Mouse (Mus musculus): ENCODE results near the gene Uqcc2. TPM values are rescaled to one million over a fixed set of nuclear protein-coding genes. Genes with fewer than 3 reads are reported as not detected.

The Uqcc2 gene
- polyA plus RNA-seq, 1 experiment: 740 TPM

DNA sequence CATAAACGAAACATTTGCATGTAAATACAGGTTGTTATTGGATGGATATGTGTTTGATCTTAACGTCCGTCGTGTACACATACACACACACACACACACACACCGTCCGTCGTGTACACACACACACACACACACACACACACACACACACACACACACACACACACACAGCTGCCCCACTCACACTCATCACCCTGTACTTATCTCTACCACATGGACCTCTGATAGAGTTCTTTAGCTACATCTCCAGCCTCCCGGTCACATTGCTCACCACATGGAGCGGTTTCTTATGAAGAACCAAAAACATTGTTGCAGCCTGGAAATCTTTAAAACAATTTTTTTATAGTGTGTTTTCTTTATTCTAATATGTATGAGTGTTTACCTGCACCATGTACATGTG lies 471 bp upstream of the Uqcc2 start:
- Histone ChIP-seq H3K4me3 (peak overlapping the region; percentile 51), H3ac (ENCODE audit: control insufficient read depth, insufficient read length) (peak overlapping the region; percentile 14), H3K27me3 (ENCODE audit: control insufficient read depth, insufficient read depth, insufficient read length) (no peaks in the 10 kb centered on the region), H3K4me2 (ENCODE audit: low read depth) (peak overlapping the region; percentile 73), H3K36me3 (ENCODE audit: control insufficient read depth, insufficient read depth) (peaks cover 3% of the 10 kb centered on the region), H3K79me2 (ENCODE audit: control insufficient read depth, insufficient read depth) (peaks cover 36% of the 10 kb centered on the region)
- TF ChIP-seq POLR2A (IDR thresholded peaks at IDR 0.05; ENCODE audit: insufficient read length, low read depth) (no peak), TCF12 (IDR thresholded peaks at IDR 0.05; ENCODE audit: insufficient read depth, poor library complexity, severe bottlenecking) (no peak), USF1 (IDR thresholded peaks at IDR 0.05; ENCODE audit: low read depth) (no peak), REST (IDR thresholded peaks at IDR 0.05; ENCODE audit: insufficient read depth, insufficient read length) (no peak), MAX (IDR thresholded peaks at IDR 0.05; ENCODE audit: low read depth) (no peak)

DNA sequence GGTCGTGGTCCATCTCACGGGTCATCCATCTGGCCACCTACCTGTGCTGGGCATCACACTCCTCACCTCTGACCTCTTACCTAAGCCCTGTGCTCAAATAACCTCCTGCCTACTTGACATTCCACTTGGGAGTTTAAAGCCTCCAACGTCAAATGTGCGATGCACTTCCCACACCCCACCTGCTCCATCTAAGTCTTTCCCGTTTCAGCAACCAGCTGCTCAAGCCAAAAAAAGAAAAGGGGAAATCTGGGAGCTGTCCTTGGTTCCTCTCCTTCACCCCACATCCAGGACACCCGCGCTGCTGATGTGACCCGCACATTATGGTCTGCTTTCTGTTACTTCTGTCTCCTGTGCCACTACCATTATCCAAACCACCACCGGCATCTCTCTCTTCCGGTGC lies 1.5 kb downstream of the Uqcc2 start:
- Histone ChIP-seq H3K4me2 (ENCODE audit: low read depth) (peak overlapping the region; percentile 94), H3K79me2 (ENCODE audit: control insufficient read depth, insufficient read depth) (peaks cover 50% of the 10 kb centered on the region), H3K36me3 (ENCODE audit: control insufficient read depth, insufficient read depth) (peaks cover 3% of the 10 kb centered on the region), H3ac (ENCODE audit: control insufficient read depth, insufficient read length) (no peak overlapping the region), H3K4me3 (no peak overlapping the region), H3K27me3 (ENCODE audit: control insufficient read depth, insufficient read depth, insufficient read length) (no peaks in the 10 kb centered on the region)
- TF ChIP-seq MYOG (IDR thresholded peaks at IDR 0.05; ENCODE audit: control insufficient read depth in 1 of 3, insufficient read depth in 1 of 3, insufficient read length in 2 of 3, low read depth in 2 of 3) (peak in 2 of 3 experiments; percentile 28 to 60), CEBPB (IDR thresholded peaks at IDR 0.05; ENCODE audit: insufficient read depth, poor library complexity, severe bottlenecking) (no peak), MYOD1 (IDR thresholded peaks at IDR 0.05; ENCODE audit: control insufficient read depth in 1 of 3, insufficient read length in 2 of 3, low read depth in 2 of 3) (peak in 1 of 3 experiments; percentile 48)

DNA sequence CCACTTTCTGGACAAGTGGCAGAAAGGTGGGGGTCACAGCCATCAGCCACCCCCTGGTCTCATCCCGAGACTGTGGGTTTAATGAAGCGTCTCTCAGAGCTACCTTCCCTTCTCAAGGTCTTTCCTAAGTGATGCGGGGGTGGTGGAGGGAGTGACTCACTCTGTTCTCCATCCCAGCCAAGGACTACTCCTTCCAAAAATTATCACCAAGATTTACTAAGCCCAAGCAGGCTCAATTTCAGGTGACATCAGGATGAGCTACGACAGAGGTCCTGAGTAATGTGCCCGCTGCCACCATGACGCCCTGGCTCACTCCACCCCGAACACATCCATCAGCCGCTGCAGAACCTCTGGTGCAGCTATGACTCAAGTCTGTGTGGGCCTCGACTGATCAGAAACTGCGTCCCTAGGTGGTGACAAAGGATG lies 2.5 kb downstream of the Uqcc2 start:
- H3ac ChIP-seq (ENCODE audit: control insufficient read depth, insufficient read length): no peak overlapping the region
- peaks cover 50% of the 10 kb centered on the region for H3K79me2 ChIP-seq (ENCODE audit: control insufficient read depth, insufficient read depth)
- peaks cover 3% of the 10 kb centered on the region for H3K36me3 ChIP-seq (ENCODE audit: control insufficient read depth, insufficient read depth)
- no peak overlapping the region for H3K4me3 ChIP-seq
- no peaks in the 10 kb centered on the region for H3K27me3 ChIP-seq (ENCODE audit: control insufficient read depth, insufficient read depth, insufficient read length)
- H3K4me2 ChIP-seq (ENCODE audit: low read depth): peak overlapping the region; percentile 65
- TF ChIP-seq POLR2A (IDR thresholded peaks at IDR 0.05; ENCODE audit: insufficient read length, low read depth) (no peak), TCF3 (IDR thresholded peaks at IDR 0.05; ENCODE audit: insufficient read length, low read depth) (no peak), USF1 (IDR thresholded peaks at IDR 0.05; ENCODE audit: low read depth) (no peak)

DNA sequence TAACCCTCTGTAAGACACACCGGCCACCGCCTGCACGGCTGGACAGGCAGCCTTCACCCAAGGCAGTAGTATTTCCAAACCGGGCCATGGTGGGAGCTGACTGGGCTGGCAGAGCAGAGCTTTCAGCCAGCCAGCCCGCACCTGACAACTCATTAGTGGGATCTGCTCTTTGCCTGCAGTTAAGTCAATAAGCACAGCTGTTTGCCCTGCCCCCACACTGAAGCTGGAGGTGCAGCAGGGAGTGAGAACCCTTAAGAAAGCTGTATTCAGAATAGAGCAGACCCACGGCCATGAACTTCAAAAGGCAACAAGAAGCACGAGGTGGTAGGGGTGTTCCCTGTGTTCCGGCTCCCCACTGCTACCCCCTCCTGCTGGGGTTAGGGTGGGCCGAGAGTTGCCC lies 3.5 kb downstream of the Uqcc2 start:
- no peak overlapping the region for H3K4me3 ChIP-seq
- H3K27me3 ChIP-seq (ENCODE audit: control insufficient read depth, insufficient read depth, insufficient read length): no peaks in the 10 kb centered on the region
- no peak for TF ChIP-seq MYOD1 (IDR thresholded peaks at IDR 0.05; ENCODE audit: control insufficient read depth in 1 of 3, insufficient read length in 2 of 3, low read depth in 2 of 3)
- TF ChIP-seq MAX (IDR thresholded peaks at IDR 0.05; ENCODE audit: low read depth): no peak
- TF ChIP-seq MYOG (IDR thresholded peaks at IDR 0.05; ENCODE audit: control insufficient read depth in 1 of 3, insufficient read depth in 1 of 3, insufficient read length in 2 of 3, low read depth in 2 of 3): no peak
- TF ChIP-seq SRF (IDR thresholded peaks at IDR 0.05; ENCODE audit: control insufficient read depth, insufficient read length, low read depth): no peak
- TF ChIP-seq CEBPB (IDR thresholded peaks at IDR 0.05; ENCODE audit: insufficient read depth, poor library complexity, severe bottlenecking): no peak
- no peak for TF ChIP-seq E2F4 (IDR thresholded peaks at IDR 0.05; ENCODE audit: insufficient read depth)
- no peak for TF ChIP-seq USF1 (IDR thresholded peaks at IDR 0.05; ENCODE audit: low read depth)
- no peak for TF ChIP-seq POLR2A (IDR thresholded peaks at IDR 0.05; ENCODE audit: insufficient read length, low read depth)
- TF ChIP-seq TCF3 (IDR thresholded peaks at IDR 0.05; ENCODE audit: insufficient read length, low read depth): no peak
- no peak for TF ChIP-seq POLR2AphosphoS2 (IDR thresholded peaks at IDR 0.05; ENCODE audit: insufficient read length, low read depth)
- no peak for TF ChIP-seq TCF12 (IDR thresholded peaks at IDR 0.05; ENCODE audit: insufficient read depth, poor library complexity, severe bottlenecking)
- peak overlapping the region; percentile 22 for H3K4me2 ChIP-seq (ENCODE audit: low read depth)
- no peak overlapping the region for H3ac ChIP-seq (ENCODE audit: control insufficient read depth, insufficient read length)
- peaks cover 50% of the 10 kb centered on the region for H3K79me2 ChIP-seq (ENCODE audit: control insufficient read depth, insufficient read depth)
- peaks cover 3% of the 10 kb centered on the region for H3K36me3 ChIP-seq (ENCODE audit: control insufficient read depth, insufficient read depth)

DNA sequence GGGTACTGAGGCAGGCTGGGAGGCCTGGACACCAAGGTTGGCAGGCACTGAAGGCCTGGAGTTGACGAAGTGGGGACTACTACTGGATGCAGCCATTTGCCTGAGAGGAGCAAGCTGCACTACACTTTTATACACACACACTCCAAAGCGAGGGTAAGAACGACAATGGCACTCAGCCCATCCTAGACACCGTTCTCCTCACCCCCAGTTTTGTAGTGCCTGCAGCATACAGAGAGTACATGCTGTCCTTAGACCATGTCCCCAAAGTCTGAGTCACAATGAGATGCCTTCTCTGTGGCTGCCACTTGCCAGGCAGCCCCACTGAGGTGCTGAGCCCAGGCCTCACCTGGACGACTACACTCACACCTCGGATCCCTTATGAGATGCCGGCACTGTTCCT lies 3.9 kb downstream of the Uqcc2 start:
- peaks cover 7% of the 10 kb centered on the region for H3K36me3 ChIP-seq (ENCODE audit: control insufficient read depth, insufficient read depth)
- no peak overlapping the region for H3K4me3 ChIP-seq
- no peak overlapping the region for H3ac ChIP-seq (ENCODE audit: control insufficient read depth, insufficient read length)
- peaks cover 50% of the 10 kb centered on the region for H3K79me2 ChIP-seq (ENCODE audit: control insufficient read depth, insufficient read depth)
- no peak overlapping the region for H3K4me2 ChIP-seq (ENCODE audit: low read depth)
- TF ChIP-seq MAX (IDR thresholded peaks at IDR 0.05; ENCODE audit: low read depth) (no peak), USF1 (IDR thresholded peaks at IDR 0.05; ENCODE audit: low read depth) (no peak), MYOD1 (IDR thresholded peaks at IDR 0.05; ENCODE audit: control insufficient read depth in 1 of 3, insufficient read length in 2 of 3, low read depth in 2 of 3) (no peak)
- no peaks in the 10 kb centered on the region for H3K27me3 ChIP-seq (ENCODE audit: control insufficient read depth, insufficient read depth, insufficient read length)

DNA sequence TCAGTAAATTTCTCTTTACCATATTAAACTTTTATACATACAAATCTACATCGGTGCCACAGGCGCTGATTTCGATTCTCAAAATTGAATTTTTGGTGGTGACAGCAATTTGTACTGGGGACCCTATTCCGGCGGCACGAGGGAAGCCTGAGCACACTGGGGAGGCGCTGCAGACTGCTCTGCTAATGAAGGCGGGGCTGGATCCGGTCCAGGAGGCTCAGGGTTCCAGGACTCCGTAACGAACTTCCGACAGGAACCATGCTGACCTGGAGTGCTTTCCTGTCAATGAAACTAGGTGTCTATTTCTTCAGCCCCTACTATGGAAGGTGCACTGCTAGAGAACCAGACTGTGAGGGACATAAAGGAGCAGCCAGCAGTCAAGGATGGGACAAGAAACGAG lies 4.4 kb downstream of the Uqcc2 start:
- H3K4me3 ChIP-seq: no peak overlapping the region
- TF ChIP-seq POLR2A (IDR thresholded peaks at IDR 0.05; ENCODE audit: insufficient read length, low read depth) (no peak), CEBPB (IDR thresholded peaks at IDR 0.05; ENCODE audit: insufficient read depth, poor library complexity, severe bottlenecking) (no peak), MYOD1 (IDR thresholded peaks at IDR 0.05; ENCODE audit: control insufficient read depth in 1 of 3, insufficient read length in 2 of 3, low read depth in 2 of 3) (no peak), USF1 (IDR thresholded peaks at IDR 0.05; ENCODE audit: low read depth) (no peak), REST (IDR thresholded peaks at IDR 0.05; ENCODE audit: insufficient read depth, insufficient read length) (no peak), E2F4 (IDR thresholded peaks at IDR 0.05; ENCODE audit: insufficient read depth) (no peak), MAX (IDR thresholded peaks at IDR 0.05; ENCODE audit: low read depth) (no peak), TCF3 (IDR thresholded peaks at IDR 0.05; ENCODE audit: insufficient read length, low read depth) (no peak), POLR2AphosphoS2 (IDR thresholded peaks at IDR 0.05; ENCODE audit: insufficient read length, low read depth) (no peak), TCF12 (IDR thresholded peaks at IDR 0.05; ENCODE audit: insufficient read depth, poor library complexity, severe bottlenecking) (no peak), SRF (IDR thresholded peaks at IDR 0.05; ENCODE audit: control insufficient read depth, insufficient read length, low read depth) (no peak), MYOG (IDR thresholded peaks at IDR 0.05; ENCODE audit: control insufficient read depth in 1 of 3, insufficient read depth in 1 of 3, insufficient read length in 2 of 3, low read depth in 2 of 3) (no peak)
- no peak overlapping the region for H3ac ChIP-seq (ENCODE audit: control insufficient read depth, insufficient read length)
- no peaks in the 10 kb centered on the region for H3K27me3 ChIP-seq (ENCODE audit: control insufficient read depth, insufficient read depth, insufficient read length)
- peaks cover 53% of the 10 kb centered on the region for H3K79me2 ChIP-seq (ENCODE audit: control insufficient read depth, insufficient read depth)
- H3K36me3 ChIP-seq (ENCODE audit: control insufficient read depth, insufficient read depth): peaks cover 13% of the 10 kb centered on the region
- H3K4me2 ChIP-seq (ENCODE audit: low read depth): no peak overlapping the region
